Mouse (Mus musculus) gonadal fat pad, adult 2 months (tissue): ENCODE data around the gene Ptpn14. TPM values are rescaled to one million over a fixed set of nuclear protein-coding genes. Genes with fewer than 3 reads are reported as not detected.

Source experiments
- DNase-seq: peaks from one replicate; pipeline ENCODE4 v3.0.0-alpha.2; 2012; ENCODE audit warnings: low read depth
- polyA plus RNA-seq: library from polyadenylated mRNA; depleted of rRNA; stranded (reverse); fragments of >200 nt; gene quantifications from 2 replicates; pipeline ENCODE4 v1.2.3, GENCODE M21; 2012

The Ptpn14 gene
- polyA plus RNA-seq, 1 experiment = 10.4 TPM

- no peak for DNase-seq
These were observed 10.5 kb upstream of the Ptpn14 start for GRCm38 (mm10) chr1:189717546-189717945.

- DNase-seq = no peak
These were observed 9.5 kb upstream of the Ptpn14 start for GRCm38 (mm10) chr1:189718600-189718999.

GRCm38 (mm10) chr1:189726121-189726520, 1.9 kb upstream of the Ptpn14 start:
- DNase-seq = no peak

GRCm38 (mm10) chr1:189727346-189727883, 653 bp upstream of the Ptpn14 start:
- no peak for DNase-seq

GRCm38 (mm10) chr1:189728784-189729115, 682 bp downstream of the Ptpn14 start:
- no peak for DNase-seq

- no peak for DNase-seq
These were observed 1.2 kb downstream of the Ptpn14 start for GRCm38 (mm10) chr1:189729141-189729815.

- no peak for DNase-seq
These were observed 3.6 kb downstream of the Ptpn14 start for GRCm38 (mm10) chr1:189731697-189732096.

GRCm38 (mm10) chr1:189732156-189732555, 4.1 kb downstream of the Ptpn14 start:
- no peak for DNase-seq

- DNase-seq = no peak
These were observed 12.0 kb downstream of the Ptpn14 start for GRCm38 (mm10) chr1:189740075-189740474.

GRCm38 (mm10) chr1:189742041-189742440, 14.0 kb downstream of the Ptpn14 start:
- no peak for DNase-seq

GRCm38 (mm10) chr1:189743136-189743535, 15.1 kb downstream of the Ptpn14 start:
- DNase-seq = no peak

- DNase-seq = no peak
These were observed 17.0 kb downstream of the Ptpn14 start for GRCm38 (mm10) chr1:189744914-189745710.

- no peak for DNase-seq
These were observed 18.5 kb downstream of the Ptpn14 start for GRCm38 (mm10) chr1:189746520-189746919.

GRCm38 (mm10) chr1:189749789-189750188, 21.7 kb downstream of the Ptpn14 start:
- DNase-seq = no peak

GRCm38 (mm10) chr1:189750233-189750632, 22.2 kb downstream of the Ptpn14 start:
- no peak for DNase-seq

GRCm38 (mm10) chr1:189752245-189752644, 24.2 kb downstream of the Ptpn14 start:
- no peak for DNase-seq

GRCm38 (mm10) chr1:189755072-189755471, 27.0 kb downstream of the Ptpn14 start:
- DNase-seq = no peak

GRCm38 (mm10) chr1:189756306-189757053, 28.4 kb downstream of the Ptpn14 start:
- no peak for DNase-seq

- no peak for DNase-seq
These were observed 29.0 kb downstream of the Ptpn14 start for GRCm38 (mm10) chr1:189757054-189757408.

GRCm38 (mm10) chr1:189761581-189762021, 33.5 kb downstream of the Ptpn14 start:
- DNase-seq = no peak

- no peak for DNase-seq
These were observed 36.2 kb downstream of the Ptpn14 start for GRCm38 (mm10) chr1:189764258-189764657.

GRCm38 (mm10) chr1:189767164-189767563, 39.1 kb downstream of the Ptpn14 start:
- no peak for DNase-seq
